Mouse (Mus musculus): Measurements from ENCODE around the gene Ccl11. TPM values are rescaled to one million over a fixed set of nuclear protein-coding genes. Genes with fewer than 3 reads are reported as not detected.

Gene Ccl11
- polyA plus RNA-seq, 1 experiment = 1.1 TPM

DNA sequence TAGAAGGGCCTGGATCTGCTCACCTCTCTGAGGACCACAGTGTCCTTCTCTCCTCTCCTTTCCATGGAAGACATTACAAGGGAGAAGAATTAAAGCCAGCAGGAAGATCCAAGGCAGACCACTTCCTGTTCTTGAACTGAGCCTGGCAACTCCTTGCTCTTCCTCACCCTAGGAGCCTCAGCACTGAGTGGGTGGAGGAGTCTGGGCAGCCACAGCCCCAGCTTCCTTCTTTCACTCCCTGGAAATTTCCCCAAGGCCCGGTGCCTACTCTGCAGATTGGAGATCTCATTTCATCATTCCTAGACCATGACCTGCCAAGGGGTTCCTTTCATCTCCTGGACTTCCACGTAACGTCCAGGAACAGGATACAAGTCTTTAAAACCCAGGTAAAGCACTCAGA is 15.4 kb downstream of the Ccl11 start:
- Histone ChIP-seq H3K27ac (ENCODE audit: insufficient read depth, low read length) (no peak overlapping the region), H3K4me3 (ENCODE audit: extremely low read depth, insufficient read depth, insufficient read length) (no peak overlapping the region), H3K4me1 (ENCODE audit: control insufficient read depth, insufficient read depth, insufficient read length) (no peaks in the 10 kb centered on the region), H3K27me3 (ENCODE audit: control insufficient read depth, insufficient read depth, low read length) (no peaks in the 10 kb centered on the region), H3K36me3 (ENCODE audit: control insufficient read depth, insufficient read depth, low read length) (no peaks in the 10 kb centered on the region)
- TF ChIP-seq CTCF (IDR thresholded peaks at IDR 0.05; ENCODE audit: extremely low read depth, insufficient read depth, insufficient read length, insufficient replicate concordance) = no peak
- no peak for TF ChIP-seq POLR2A (IDR thresholded peaks at IDR 0.05; ENCODE audit: low read depth, low read length)
- 68% methylated on average over 3 of the region's 3 CpGs for WGBS
- no peak for DNase-seq (ENCODE audit: low read depth in 1 of 2, low spot score in 2 of 2)

GRCm38 (mm10) chr11:82073686-82074085 is 16.1 kb downstream of the Ccl11 start:
- Histone ChIP-seq H3K4me3 (ENCODE audit: extremely low read depth, insufficient read depth, insufficient read length) (no peak overlapping the region), H3K27me3 (ENCODE audit: control insufficient read depth, insufficient read depth, low read length) (no peaks in the 10 kb centered on the region), H3K36me3 (ENCODE audit: control insufficient read depth, insufficient read depth, low read length) (no peaks in the 10 kb centered on the region), H3K27ac (ENCODE audit: insufficient read depth, low read length) (no peak overlapping the region), H3K4me1 (ENCODE audit: control insufficient read depth, insufficient read depth, insufficient read length) (no peaks in the 10 kb centered on the region)
- TF ChIP-seq CTCF (IDR thresholded peaks at IDR 0.05; ENCODE audit: extremely low read depth, insufficient read depth, insufficient read length, insufficient replicate concordance) (no peak), POLR2A (IDR thresholded peaks at IDR 0.05; ENCODE audit: low read depth, low read length) (no peak)
- DNase-seq (ENCODE audit: low read depth in 1 of 2, low spot score in 2 of 2) = no peak
- 85% methylated on average over 3 of the region's 3 CpGs for WGBS

GRCm38 (mm10) chr11:82077031-82077430 is 19.4 kb downstream of the Ccl11 start:
- DNase-seq (ENCODE audit: low read depth in 1 of 2, low spot score in 2 of 2) = no peak
- no peak for TF ChIP-seq CTCF (IDR thresholded peaks at IDR 0.05; ENCODE audit: extremely low read depth, insufficient read depth, insufficient read length, insufficient replicate concordance)
- TF ChIP-seq POLR2A (IDR thresholded peaks at IDR 0.05; ENCODE audit: low read depth, low read length) = no peak
- no peak overlapping the region for H3K4me3 ChIP-seq (ENCODE audit: extremely low read depth, insufficient read depth, insufficient read length)
- H3K4me1 ChIP-seq (ENCODE audit: control insufficient read depth, insufficient read depth, insufficient read length) = no peaks in the 10 kb centered on the region
- no peaks in the 10 kb centered on the region for H3K27me3 ChIP-seq (ENCODE audit: control insufficient read depth, insufficient read depth, low read length)
- WGBS = 43% methylated on average over 3 of the region's 3 CpGs
- H3K27ac ChIP-seq (ENCODE audit: insufficient read depth, low read length) = no peak overlapping the region
- H3K36me3 ChIP-seq (ENCODE audit: control insufficient read depth, insufficient read depth, low read length) = no peaks in the 10 kb centered on the region

- no peak overlapping the region for H3K4me3 ChIP-seq (ENCODE audit: extremely low read depth, insufficient read depth, insufficient read length)
- no peak for DNase-seq (ENCODE audit: low read depth in 1 of 2, low spot score in 2 of 2)
- H3K27ac ChIP-seq (ENCODE audit: insufficient read depth, low read length) = no peak overlapping the region
Measured at GRCm38 (mm10) chr11:82078136-82078730, 20.6 kb downstream of the Ccl11 start.

DNA sequence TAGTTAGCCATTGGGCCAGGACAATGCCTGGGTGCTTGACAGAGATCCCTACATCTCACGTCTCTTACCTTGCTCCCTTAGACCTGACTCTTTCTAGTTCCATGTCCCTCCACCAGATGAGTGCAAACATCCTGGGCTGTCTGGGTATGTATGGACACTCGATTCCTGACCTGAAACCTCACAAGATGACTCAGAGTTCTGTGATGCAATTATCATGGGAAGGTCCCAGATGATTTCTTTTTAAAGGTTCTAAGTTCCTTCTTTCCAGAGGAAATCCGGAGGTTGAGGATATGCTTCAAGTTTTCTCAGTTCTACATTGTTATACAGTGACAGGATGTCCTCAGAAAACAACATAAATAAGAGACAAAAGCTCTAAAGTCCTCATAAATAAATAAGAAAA is 23.2 kb downstream of the Ccl11 start:
- Histone ChIP-seq H3K27ac (ENCODE audit: insufficient read depth, low read length) (no peak overlapping the region), H3K4me1 (ENCODE audit: control insufficient read depth, insufficient read depth, insufficient read length) (no peaks in the 10 kb centered on the region), H3K4me3 (ENCODE audit: extremely low read depth, insufficient read depth, insufficient read length) (no peak overlapping the region), H3K36me3 (ENCODE audit: control insufficient read depth, insufficient read depth, low read length) (no peaks in the 10 kb centered on the region), H3K27me3 (ENCODE audit: control insufficient read depth, insufficient read depth, low read length) (no peaks in the 10 kb centered on the region)
- WGBS = 66% methylated on average over 3 of the region's 3 CpGs
- TF ChIP-seq CTCF (IDR thresholded peaks at IDR 0.05; ENCODE audit: extremely low read depth, insufficient read depth, insufficient read length, insufficient replicate concordance) (no peak), POLR2A (IDR thresholded peaks at IDR 0.05; ENCODE audit: low read depth, low read length) (no peak)
- no peak for DNase-seq (ENCODE audit: low read depth in 1 of 2, low spot score in 2 of 2)

More at GRCm38 (mm10) chr11:82078136-82078730, 20.6 kb downstream of the Ccl11 start:
- no peak for TF ChIP-seq CTCF (IDR thresholded peaks at IDR 0.05; ENCODE audit: extremely low read depth, insufficient read depth, insufficient read length, insufficient replicate concordance)
- TF ChIP-seq POLR2A (IDR thresholded peaks at IDR 0.05; ENCODE audit: low read depth, low read length) = no peak
- Histone ChIP-seq H3K36me3 (ENCODE audit: control insufficient read depth, insufficient read depth, low read length) (no peaks in the 10 kb centered on the region), H3K4me1 (ENCODE audit: control insufficient read depth, insufficient read depth, insufficient read length) (no peaks in the 10 kb centered on the region), H3K27me3 (ENCODE audit: control insufficient read depth, insufficient read depth, low read length) (no peaks in the 10 kb centered on the region)

DNA sequence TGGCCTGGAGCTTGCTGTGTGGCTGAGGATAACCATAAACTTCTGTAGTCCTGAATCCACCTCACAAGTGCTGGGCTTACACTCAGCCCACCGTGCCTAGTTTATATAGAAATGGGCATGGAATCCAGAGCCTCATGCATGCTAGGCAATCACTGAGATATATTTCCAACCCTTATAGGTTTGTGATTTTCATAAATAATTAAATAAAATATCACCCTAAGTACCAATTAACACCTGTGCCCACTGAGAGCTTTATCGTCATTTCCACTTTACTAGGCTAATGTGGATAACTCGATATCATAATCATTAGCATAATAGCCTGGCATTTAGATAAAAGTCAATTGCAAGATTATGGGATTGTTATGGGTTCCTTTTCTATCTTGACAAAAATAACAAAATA is 26.7 kb downstream of the Ccl11 start:
- Histone ChIP-seq H3K4me1 (ENCODE audit: control insufficient read depth, insufficient read depth, insufficient read length) (no peaks in the 10 kb centered on the region), H3K27ac (ENCODE audit: insufficient read depth, low read length) (no peak overlapping the region), H3K36me3 (ENCODE audit: control insufficient read depth, insufficient read depth, low read length) (no peaks in the 10 kb centered on the region), H3K27me3 (ENCODE audit: control insufficient read depth, insufficient read depth, low read length) (no peaks in the 10 kb centered on the region), H3K4me3 (ENCODE audit: extremely low read depth, insufficient read depth, insufficient read length) (no peak overlapping the region)
- 90% methylated on average over 3 of the region's 3 CpGs for WGBS
- DNase-seq (ENCODE audit: low read depth in 1 of 2, low spot score in 2 of 2) = no peak
- TF ChIP-seq POLR2A (IDR thresholded peaks at IDR 0.05; ENCODE audit: low read depth, low read length) = no peak
- no peak for TF ChIP-seq CTCF (IDR thresholded peaks at IDR 0.05; ENCODE audit: extremely low read depth, insufficient read depth, insufficient read length, insufficient replicate concordance)

- Histone ChIP-seq H3K27me3 (ENCODE audit: control insufficient read depth, insufficient read depth, low read length) (no peaks in the 10 kb centered on the region), H3K4me3 (ENCODE audit: extremely low read depth, insufficient read depth, insufficient read length) (no peak overlapping the region), H3K36me3 (ENCODE audit: control insufficient read depth, insufficient read depth, low read length) (no peaks in the 10 kb centered on the region), H3K27ac (ENCODE audit: insufficient read depth, low read length) (no peak overlapping the region), H3K4me1 (ENCODE audit: control insufficient read depth, insufficient read depth, insufficient read length) (no peaks in the 10 kb centered on the region)
- 81% methylated on average over 10 of the region's 10 CpGs for WGBS
- DNase-seq (ENCODE audit: low read depth in 1 of 2, low spot score in 2 of 2) = no peak
- TF ChIP-seq CTCF (IDR thresholded peaks at IDR 0.05; ENCODE audit: extremely low read depth, insufficient read depth, insufficient read length, insufficient replicate concordance) (no peak), POLR2A (IDR thresholded peaks at IDR 0.05; ENCODE audit: low read depth, low read length) (no peak)
Measured at GRCm38 (mm10) chr11:82099511-82100323, 42.1 kb downstream of the Ccl11 start.
